Mouse (Mus musculus) embryonic fibroblast, embryonic 13.5 days (primary cell): ENCODE measurements around the gene Olfr905.

Experiments used
- CTCF ChIP-seq: IDR thresholded peaks from 2 replicates; pipeline ENCODE4 v1.5.1; 2011; ENCODE audit warnings: mild to moderate bottlenecking, control low read depth, low read length, moderate library complexity, borderline replicate concordance; ENCODE audit not compliant: insufficient read depth
- POLR2A ChIP-seq: IDR thresholded peaks from 2 replicates; pipeline ENCODE4 v1.6.1; 2011; ENCODE audit warnings: low read depth, mild to moderate bottlenecking, control low read depth, low read length, moderate library complexity

GRCm38 (mm10) chr9:38521280-38521679 lies 50.4 kb downstream of the Olfr905 start, which contains the start of gene Olfr911-ps1:
- TF ChIP-seq POLR2A (no peak), CTCF (no peak)
